Mouse (Mus musculus) fat pad, adult 2 months (tissue): Measurements from ENCODE around the gene Foxp4.
A peak's percentile ranks its signal among the peaks of the same experiment; 100 is the strongest.

Experiments used
- DNase-seq: peaks from one replicate; pipeline ENCODE4 v3.0.0-alpha.2; 2011; ENCODE audit warnings: low read depth, low spot score; ENCODE audit errors: extremely low read depth

Gene Foxp4

DNA sequence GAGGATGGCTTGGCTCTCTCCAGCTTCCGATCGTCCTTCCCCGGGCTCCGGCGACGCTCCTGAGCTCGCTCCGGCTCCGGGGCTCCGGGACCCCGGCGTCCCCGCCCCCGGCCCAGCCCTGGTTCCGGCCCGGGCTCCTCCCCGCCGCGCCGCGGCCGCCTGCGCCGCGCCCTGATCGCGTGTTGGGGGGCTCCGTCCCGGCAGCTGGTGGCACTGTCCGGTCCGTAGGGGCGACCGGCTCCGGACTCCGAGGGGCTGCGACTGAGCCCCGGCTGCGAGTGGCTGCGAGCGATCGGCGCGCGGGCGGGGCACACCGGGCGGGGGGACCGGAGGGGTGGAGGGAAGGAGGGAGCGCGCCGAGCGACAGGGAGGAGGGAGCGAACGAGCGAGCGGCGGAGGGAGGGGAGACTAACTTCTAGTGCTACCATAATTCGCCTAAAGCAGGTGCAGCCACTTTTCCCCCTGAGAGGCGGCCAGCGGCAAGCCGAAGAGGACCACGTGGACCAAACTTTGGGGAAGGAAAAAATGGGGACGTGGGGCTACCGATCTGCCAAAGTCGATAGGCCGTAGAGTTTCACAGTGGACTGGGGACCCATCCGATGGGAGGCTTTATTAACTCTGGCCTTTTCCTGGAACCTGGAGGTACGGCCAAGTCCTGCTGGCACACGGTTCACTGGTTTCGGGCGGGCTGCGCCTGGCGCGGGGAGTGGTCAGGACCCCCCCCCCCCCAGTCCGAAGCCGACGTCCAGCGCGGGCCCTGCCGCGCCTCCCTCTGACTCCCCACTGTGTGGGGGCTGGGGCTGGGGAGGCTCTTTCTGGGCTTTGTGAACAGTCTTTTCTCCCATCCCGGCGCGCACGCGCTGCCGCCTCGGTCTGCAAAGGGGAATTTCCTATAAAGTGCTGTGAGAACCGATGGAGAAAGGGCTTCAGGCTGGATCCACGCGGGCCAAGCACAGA is at the start of gene Foxp4:
Gene Foxp4 (minus strand): TSS at position 263 of the 957 bp plus-strand sequence.
- peak; percentile 25 for DNase-seq

DNA sequence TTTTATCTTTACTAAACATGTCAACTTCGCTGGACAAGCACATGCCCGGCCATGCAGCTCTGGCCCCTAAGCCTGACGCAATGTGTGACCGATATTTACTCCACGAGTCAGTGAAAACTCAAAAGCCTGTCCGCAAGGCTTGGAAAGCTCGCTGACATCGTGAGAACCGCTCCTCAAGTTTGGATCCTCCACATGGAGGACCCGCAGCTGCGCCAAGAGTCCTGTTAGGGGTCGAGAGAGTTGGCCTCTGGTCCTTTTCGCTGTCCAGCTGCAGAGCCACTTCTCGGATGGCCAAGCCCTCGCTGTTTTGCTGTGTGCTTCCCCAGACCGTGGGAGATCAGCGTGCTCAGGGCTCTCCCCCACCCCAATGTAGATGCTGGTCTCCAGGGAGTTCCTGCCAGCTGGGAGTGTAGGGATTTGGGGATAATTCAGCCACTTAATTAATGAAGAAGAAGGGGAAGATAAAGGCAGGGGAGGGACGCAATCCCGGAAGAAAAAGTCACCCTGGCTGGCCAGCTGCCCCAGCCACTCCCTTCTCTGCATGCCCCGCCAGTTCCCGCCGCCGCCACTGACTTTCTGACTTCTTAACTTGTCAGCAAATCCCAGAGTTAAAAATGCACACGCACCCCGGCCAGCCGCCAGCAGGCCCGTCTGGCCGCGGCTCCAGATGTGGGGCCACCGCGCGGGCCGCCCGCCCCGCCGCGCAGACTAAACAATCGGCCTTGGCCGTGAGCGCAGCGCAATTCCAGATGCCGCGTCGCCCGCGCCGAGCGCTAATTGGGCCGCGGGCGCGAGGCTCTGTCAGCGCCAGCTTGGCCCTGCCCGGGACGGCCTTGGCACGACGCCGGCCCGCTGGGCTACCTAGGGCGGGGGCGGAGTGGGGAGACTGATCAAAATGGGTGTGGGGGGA is 49.4 kb upstream of the Foxp4 start:
- no peak for DNase-seq

DNA sequence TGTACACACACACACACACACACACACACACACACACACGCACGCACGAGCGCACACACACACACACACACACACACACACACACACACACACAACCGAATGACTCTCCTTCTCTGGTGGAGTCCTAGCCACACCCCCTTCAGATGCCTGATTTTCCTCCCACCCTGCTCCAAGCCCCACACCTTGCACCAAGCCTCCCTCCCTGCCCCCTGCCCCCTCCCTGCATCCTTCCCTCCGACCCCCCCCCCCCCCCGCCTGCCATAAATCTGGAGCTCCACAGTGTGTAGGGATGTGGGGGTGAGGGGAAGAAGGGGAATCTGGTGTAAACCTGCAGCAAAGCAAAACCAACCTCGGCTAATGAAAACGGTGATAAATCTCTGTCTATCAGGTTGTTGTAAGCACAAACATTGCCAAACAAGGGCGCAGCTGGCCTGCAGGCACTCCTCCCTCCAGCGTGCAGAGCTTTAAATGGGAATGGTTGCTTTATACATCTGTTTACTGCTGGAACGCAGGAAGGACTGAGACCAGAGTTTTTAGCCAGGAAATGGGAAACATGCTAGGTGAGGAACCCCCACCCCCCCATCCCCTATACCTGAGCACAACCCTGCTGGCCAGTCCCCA is 41.5 kb upstream of the Foxp4 start:
- DNase-seq: no peak

DNA sequence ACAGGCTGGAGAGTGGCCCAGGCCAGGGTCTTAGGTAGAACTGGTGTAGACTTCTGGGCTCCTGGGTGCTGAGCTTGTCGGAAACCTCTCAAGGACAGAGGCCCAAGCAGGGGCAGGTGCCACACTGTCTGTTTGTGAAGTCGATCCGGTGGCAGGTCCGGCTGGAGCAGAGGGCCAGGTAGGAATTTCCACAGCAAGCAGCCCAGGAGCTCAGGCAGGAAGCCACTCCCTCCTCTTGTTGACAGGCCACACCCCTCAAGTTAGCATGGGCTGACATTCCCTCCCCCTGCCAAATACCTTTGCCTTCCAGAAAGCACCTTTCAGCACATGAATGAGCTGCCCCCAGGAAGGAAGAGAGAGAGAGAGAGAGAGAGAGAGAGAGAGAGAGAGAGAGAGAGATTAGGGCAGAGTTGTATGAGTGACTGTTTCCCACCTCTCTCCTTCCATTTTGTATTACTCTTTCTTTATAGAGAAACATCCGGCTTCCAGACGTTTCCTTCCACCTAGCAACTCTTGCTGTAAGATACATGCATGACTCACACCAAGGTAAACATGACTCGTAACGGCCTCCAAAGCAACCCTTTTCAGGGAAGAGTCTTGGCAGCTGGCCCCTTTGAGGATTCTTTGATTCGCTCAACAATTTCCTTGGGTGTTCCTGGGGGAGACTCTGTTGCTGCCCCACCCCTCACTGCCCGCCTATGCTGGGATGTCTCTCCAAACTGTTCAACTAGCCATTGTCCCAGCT is 33.8 kb upstream of the Foxp4 start:
- DNase-seq: no peak

DNA sequence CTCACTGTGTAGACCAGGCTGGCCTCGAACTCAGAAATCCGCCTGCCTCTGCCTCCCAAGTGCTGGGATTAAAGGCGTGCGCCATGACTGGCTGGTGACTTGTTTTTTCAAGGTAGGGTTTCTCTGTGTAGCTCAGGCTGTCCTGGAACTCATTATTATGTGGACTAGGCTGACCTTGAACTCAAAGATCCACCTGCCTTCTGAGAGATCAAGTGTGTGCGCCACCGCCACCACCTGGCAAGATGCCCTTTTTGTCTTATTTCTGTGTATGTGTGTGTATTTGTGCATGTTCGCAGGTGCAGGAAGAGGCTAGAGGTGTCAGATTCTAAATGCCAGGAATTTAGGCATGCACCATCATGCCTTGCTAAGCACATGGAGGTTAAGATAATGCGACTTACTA is 32.0 kb upstream of the Foxp4 start:
- no peak for DNase-seq

DNA sequence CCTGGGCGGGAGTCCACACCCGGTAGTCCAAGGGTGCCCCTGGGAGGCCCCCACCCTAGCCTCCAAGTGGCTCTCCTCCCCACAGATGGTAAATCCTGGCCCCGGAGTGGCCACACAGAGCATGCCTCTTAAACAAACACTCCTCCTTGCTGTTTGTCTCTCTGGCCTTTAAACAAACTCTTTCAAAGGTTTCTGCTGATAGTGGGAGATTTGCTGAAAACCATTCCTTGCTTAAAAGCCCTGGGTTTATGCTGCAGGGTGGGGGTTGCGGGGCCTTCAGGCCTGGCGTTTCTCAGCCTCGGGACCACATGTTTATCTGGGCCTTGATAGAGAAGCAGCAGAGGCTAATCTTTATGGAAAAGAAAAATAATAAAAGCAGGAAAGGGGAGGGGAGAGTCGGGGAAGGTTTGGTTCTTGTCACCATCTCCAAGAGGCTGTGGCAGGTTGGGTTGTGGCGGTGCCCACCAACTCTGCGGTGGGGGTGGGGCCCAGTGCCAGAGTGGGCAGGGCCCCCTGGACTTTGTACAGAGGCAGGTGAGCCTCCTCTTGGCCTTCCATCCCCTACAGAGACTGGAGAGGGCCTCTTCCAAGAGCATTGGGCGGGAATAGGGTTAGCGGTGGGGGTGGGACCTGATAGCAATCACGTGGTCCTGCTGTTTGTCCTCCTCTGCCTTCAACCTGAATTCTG is 30.8 kb upstream of the Foxp4 start:
- no peak for DNase-seq

DNA sequence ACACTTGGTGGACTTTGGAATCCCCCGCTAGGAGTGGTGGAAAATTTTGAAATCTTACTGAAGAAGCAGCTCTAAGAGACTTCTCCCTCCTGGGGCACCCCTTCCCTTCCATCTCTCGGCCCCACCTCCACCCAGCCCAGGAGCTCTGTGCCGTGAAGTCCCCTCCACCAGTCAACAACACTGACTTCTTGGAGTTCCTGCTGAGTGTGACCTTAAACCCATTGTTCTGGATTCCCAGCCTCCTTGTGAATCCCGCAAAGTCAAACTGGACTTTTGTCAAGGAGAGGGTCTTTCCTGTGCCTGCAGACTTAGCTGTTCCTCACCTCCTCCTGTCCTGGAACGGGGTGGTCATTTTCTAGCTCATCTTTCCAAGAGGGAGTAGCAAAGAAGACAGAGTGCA is 28.8 kb upstream of the Foxp4 start:
- DNase-seq: no peak

DNA sequence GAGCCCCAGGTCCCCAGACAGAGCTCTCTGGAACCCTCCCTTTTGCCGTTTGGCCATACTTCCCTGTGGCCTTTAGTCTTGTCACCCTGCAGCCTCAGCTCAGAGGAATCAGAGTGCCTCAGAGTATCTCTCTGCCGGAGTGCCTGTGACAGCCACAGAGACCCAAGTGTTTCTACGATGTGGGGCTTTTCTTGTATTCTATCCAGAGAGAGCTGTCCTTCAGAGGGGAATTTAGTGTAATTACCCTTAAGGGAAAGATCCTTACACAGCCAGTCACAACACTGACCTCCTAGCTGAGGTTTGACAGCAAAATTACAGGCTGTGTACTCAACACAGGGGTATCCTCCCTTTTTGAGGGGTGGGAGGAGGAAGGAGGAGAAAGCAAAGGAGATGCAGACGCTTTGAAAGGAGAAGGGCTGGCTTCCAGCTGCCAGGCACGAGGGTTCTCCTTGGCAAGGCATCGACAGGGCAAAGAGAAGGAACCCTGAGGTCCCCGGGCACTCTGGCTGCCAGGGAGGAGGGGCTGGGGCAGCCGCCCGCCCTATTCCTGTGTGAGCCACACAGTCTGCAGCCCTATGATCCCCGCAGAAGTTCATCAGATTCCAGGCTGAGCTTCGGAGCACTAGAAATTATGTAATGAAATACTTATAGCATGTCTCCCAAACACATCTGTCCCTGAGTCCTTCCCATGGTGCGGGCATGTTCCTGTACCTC is 28.1 kb upstream of the Foxp4 start:
- DNase-seq: no peak

DNA sequence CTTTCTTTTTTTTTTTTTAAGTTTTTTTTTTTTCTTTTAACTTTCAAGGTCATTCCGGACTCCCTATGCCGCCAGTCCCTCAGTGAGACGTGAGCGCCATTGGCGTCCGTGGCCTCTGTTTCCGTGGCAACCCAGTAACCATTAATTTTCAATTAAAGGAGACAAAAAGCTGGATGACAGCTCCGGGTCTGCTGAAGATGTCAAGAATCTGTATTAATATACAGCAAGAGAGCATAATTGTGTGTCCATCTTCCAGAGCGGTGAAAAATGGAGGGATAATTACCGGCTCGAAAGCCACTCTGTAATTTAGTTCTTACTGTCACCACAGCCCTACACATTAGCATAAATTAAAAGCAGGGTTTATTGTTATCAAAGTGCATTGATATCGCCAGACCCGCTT is 27.0 kb upstream of the Foxp4 start:
- no peak for DNase-seq

DNA sequence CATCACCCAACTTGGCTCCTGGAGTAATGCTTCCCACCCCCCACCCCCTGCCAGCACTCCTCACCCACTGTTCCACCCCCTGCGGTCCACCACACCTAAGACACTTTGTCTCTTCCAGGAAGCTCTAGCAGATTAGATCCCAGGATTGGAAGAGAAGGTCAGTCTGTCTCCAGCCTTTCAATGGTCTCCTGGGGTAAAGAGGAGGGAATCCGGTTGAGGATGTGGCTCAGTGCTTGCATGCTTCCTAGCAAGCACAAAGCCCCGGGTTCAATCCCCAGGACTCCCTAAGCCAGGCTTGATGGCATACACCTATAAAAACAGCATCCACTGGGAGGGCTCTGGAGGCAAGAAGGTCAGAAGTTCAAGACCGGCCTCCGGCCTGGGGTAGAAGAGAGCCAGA is 26.4 kb upstream of the Foxp4 start:
- no peak for DNase-seq

DNA sequence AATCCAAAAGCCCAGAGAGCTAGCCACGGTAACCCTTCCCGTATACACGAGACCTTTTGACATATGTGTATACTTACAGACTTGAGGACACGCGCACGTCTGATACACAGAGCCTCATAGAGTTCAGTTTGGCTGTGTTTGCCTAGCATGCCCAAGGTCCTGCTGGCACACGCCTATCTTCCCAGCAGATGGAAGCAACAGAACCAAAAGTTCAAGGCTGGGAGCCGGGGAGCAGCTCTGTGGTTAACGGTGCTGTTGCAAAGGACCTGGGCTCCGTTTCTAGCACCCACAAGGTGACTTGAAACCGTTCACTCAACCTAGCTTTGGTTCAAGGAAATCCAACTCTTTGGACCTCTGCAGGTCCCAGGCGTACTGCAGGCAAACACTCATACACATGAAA is 25.0 kb upstream of the Foxp4 start:
- DNase-seq: no peak

DNA sequence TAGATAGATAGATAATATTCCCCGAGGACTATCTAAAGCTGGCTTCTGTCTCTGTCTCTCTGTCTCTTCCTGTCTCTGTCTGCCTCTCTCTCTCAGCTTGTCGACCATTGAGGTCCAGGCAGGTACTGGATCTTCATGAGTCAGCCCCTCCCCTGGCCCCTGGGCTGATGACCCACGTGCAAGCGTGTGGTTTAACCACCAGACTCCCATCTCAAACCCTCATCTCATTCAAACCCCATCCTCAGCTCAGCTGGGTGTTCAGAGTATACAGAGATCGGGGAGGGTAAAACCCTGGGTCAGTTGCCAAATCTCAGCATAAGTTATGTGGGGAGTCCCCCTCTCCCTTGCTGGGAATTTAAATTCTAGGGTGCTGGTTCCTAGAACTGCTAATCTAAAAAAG is 24.3 kb upstream of the Foxp4 start:
- no peak for DNase-seq

DNA sequence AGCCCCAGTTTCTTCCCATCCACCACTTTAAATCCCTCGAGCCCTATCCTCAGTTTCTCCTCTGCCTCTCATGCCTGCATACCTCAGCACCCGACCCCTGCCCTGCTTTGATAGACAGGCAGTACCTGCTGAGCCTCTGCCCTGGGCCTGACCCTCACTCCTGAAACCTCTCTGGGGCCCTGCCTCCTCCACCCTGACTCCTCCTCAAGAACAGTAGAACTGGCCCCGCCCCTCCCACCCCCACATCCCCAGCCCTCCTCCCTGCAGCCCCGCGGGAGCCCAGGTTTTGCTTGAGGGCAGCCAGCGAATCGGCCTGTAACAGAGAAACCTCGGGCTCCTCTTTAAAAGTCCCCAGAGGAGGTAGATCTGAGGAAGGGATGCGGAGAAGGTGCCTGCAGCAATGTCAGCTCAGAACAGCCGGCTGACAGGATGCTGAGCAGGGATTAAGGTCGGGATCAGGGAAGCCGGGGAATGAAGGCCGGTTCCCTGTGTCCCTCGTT is 22.5 kb upstream of the Foxp4 start:
- no peak for DNase-seq

DNA sequence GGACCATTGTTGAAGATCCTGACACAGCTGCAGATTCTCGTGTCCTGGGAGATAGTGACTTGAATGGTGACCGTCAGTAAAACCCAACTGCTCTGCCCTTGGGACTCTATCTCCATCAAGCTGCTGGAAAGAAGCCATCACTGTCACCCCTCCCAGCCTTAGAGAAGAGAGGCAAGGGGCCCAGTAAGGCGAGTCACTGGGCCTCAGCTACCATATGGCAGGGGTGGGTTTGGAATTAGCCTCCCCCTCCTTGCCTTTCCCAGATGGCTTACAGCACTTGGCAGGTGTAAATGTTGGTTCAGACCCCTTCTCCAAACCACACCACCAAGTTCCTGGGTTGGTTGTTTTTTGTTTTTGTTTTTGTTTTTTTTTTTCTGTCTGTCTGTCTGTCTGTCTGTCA is 21.7 kb upstream of the Foxp4 start:
- DNase-seq: no peak

DNA sequence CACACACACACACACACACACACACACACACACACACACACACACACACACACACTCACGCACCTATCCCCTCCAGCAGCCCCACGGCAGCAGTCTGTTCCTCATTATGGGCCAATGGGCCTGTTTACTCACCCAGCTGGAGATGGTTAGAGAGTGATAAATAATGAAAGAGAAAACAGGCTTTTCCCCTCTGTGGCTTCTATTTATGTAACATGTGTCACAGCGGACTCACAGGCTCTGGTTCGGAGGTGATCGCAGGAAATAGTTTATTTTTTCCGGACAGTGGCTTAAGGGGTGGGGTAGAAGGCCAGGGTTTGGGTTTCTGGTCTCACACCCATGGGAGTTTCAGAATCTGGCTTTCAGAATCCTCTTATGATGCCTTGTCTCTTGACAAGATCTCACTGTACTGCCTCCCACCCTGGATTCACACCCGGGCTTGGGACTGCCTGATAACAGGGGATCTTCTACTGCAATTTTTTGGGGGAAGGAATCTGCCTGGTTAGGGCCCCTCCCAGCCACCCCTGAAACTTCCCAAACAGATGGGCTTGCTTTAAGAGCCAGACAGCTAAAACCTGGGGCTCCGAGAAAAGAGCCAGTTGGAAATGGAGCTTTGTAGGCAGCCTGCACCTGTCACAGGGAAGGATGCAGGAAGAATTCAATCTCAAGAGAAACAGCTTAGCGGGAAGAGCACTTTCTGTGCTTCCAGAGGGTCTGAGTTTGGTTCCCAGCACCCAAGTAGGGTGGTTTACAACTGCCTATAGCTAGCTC is 18.8 kb upstream of the Foxp4 start:
- DNase-seq: no peak

DNA sequence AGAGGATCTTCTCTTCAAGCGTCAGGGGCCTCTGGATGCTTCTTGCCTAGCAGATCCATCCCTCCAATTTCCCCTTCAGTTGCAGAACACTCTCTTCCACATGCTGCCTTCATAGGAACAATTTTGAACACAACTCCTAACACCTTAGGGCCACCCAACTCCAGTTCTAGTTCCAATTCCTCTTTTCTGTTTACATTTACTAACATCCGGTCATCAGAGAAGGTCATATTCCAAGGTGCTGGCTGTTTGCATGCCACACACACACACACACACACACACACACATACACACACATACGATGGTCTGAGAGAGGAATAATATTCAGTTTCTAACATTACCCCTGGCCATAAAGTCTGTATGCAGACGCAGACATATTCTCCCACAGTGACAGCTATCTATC is 17.6 kb upstream of the Foxp4 start:
- DNase-seq: no peak

DNA sequence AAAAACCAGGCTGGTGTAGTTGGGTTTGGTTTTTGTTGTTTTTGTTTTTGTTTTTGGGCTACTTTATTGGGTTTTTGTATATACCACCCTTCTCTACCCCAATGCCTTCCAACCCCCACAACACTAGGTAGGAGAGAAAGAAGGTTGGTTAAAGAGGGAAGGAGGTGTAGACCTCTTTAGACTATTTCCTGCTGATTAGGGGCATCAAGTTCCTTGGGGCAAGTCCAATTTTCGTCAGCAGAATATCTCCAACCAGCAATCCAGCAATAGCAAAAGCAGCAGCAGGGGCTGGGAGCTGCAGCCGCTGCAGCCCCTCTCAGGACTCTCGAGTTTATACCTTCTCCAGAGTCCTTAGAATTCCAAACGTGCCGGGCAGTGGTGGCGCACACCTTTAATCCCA is 14.4 kb upstream of the Foxp4 start:
- no peak for DNase-seq

DNA sequence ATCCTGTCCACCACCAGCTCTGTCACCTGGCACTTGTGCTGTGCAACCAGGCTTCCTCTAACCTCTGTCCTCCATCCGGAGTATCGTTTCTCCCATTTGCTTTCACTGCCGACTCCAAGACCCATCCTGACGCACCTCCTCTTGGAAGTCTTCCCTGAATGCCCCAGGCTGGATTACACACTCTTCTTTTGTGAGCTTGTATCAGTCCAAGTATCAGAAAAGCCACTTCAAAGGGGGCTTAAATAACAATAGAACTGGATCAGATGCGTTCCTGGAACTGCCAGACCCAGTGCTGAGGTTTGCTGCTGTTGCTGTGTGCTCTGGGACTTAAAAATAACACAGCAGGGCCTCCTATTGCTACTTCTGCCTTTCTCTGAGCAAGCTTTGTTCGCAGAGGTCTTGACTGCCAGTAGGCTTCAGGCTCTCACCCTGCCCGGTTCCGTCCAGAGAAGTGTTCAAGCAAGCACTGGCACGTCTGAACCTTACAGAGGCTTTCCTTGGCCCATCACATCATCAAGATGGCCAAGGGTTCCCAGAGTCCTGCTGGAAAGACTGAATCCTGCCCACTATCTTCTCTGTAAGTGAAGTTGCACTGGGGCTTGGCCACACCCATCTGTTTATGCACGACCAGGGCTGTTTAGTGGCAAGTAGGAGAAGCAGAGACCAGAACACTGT is 13.6 kb upstream of the Foxp4 start:
- peak; percentile 73 for DNase-seq
